Mouse (Mus musculus): ENCODE results near the gene Inka2. TPM values are rescaled to one million over a fixed set of nuclear protein-coding genes. Genes with fewer than 3 reads are reported as not detected.

Gene Inka2
- total RNA-seq, 2 experiments from 2014 or later, result 3.3 to 4.0 TPM

GRCm38 (mm10) chr3:105718746-105719145 is 14.3 kb downstream of the Inka2 start:
- intact Hi-C loops (cut with DNase I), result no loop called here
- no peak for DNase-seq

GRCm38 (mm10) chr3:105719979-105720378 is 15.6 kb downstream of the Inka2 start:
- intact Hi-C loops (cut with DNase I), result no loop called here
- no peak for DNase-seq

- no peak for DNase-seq
- intact Hi-C loops (cut with DNase I), result no loop called here
These were observed 16.1 kb downstream of the Inka2 start for GRCm38 (mm10) chr3:105720514-105720913.

- no peak for DNase-seq
- intact Hi-C loops (cut with DNase I), result no loop called here
These were observed 17.3 kb downstream of the Inka2 start for GRCm38 (mm10) chr3:105721681-105722201.

GRCm38 (mm10) chr3:105722510-105722909 is 18.1 kb downstream of the Inka2 start:
- intact Hi-C loops (cut with DNase I), result no loop called here
- DNase-seq, result no peak

GRCm38 (mm10) chr3:105726037-105726436 is 21.6 kb downstream of the Inka2 start:
- intact Hi-C loops (cut with DNase I), result loop anchor here (1.0 kb wide), 1 partner anchor 39 kb away; the partner anchor contains the start of gene Ddx20
- DNase-seq, result no peak

GRCm38 (mm10) chr3:105732360-105732759 is 28.0 kb downstream of the Inka2 start:
- intact Hi-C loops (cut with DNase I), result loop anchor here (5.0 kb wide), 1 partner anchor 225 kb away; the partner anchor contains the start of gene Wdr77

GRCm38 (mm10) chr3:105733538-105733937 is 29.1 kb downstream of the Inka2 start:
- DNase-seq, result no peak
- intact Hi-C loops (cut with DNase I), result loop anchor here (5.0 kb wide), 1 partner anchor 224 kb away; the partner anchor contains the start of gene Wdr77

More at GRCm38 (mm10) chr3:105732360-105732759, 28.0 kb downstream of the Inka2 start:
- DNase-seq, result no peak

GRCm38 (mm10) chr3:105735285-105735684 is 30.9 kb downstream of the Inka2 start:
- intact Hi-C loops (cut with DNase I), result no loop called here
- no peak for DNase-seq

GRCm38 (mm10) chr3:105736148-105736547 is 31.7 kb downstream of the Inka2 start:
- DNase-seq, result no peak
- intact Hi-C loops (cut with DNase I), result no loop called here

GRCm38 (mm10) chr3:105737070-105737469 is 32.7 kb downstream of the Inka2 start:
- intact Hi-C loops (cut with DNase I), result no loop called here
- DNase-seq, result no peak

- intact Hi-C loops (cut with DNase I), result no loop called here
These were observed 33.3 kb downstream of the Inka2 start for GRCm38 (mm10) chr3:105737666-105738065.

GRCm38 (mm10) chr3:105746542-105746941 is 42.1 kb downstream of the Inka2 start:
- intact Hi-C loops (cut with DNase I), result loop anchor here (5.0 kb wide), 1 partner anchor 156 kb away; no protein-coding TSS in a partner anchor
- no peak for DNase-seq

More at GRCm38 (mm10) chr3:105737666-105738065, 33.3 kb downstream of the Inka2 start:
- no peak for DNase-seq

GRCm38 (mm10) chr3:105750810-105751209 is 46.4 kb downstream of the Inka2 start:
- intact Hi-C loops (cut with DNase I), result no loop called here
- DNase-seq, result no peak

- intact Hi-C loops (cut with DNase I), result no loop called here
- DNase-seq, result no peak
These were observed 49.8 kb downstream of the Inka2 start for GRCm38 (mm10) chr3:105754184-105754583.

GRCm38 (mm10) chr3:105755123-105755522 is 50.7 kb downstream of the Inka2 start:
- no peak for DNase-seq
- intact Hi-C loops (cut with DNase I), result no loop called here

GRCm38 (mm10) chr3:105756505-105756904 is 52.1 kb downstream of the Inka2 start:
- no peak for DNase-seq
- intact Hi-C loops (cut with DNase I), result no loop called here

GRCm38 (mm10) chr3:105757323-105758083 is 53.1 kb downstream of the Inka2 start:
- DNase-seq, result no peak
- intact Hi-C loops (cut with DNase I), result no loop called here

- no peak for DNase-seq
- intact Hi-C loops (cut with DNase I), result no loop called here
These were observed 53.7 kb downstream of the Inka2 start for GRCm38 (mm10) chr3:105758098-105758497.

- no peak for DNase-seq
- intact Hi-C loops (cut with DNase I), result no loop called here
These were observed 54.3 kb downstream of the Inka2 start for GRCm38 (mm10) chr3:105758658-105759057.

GRCm38 (mm10) chr3:105760063-105760462 is 55.7 kb downstream of the Inka2 start:
- DNase-seq, result no peak
- intact Hi-C loops (cut with DNase I), result no loop called here

Data from gastrocnemius, postnatal 36 days (tissue).